Mouse (Mus musculus) MEL (cell line): ENCODE data around the gene Aldh3b2.

Source experiments
- CHD1 ChIP-seq: IDR thresholded peaks from 2 replicates; pipeline ENCODE4 v1.6.1; 2012; ENCODE audit warnings: low read depth, mild to moderate bottlenecking, inconsistent platforms, low read length, improper control_type of control experiment
- EP300 ChIP-seq, 2 experiments: IDR thresholded peaks; 2 replicates each; pipeline ENCODE4 v1.6.1; 2011; ENCODE audit warnings: improper control_type of control experiment in 2 of 2, low read length in 2 of 2, low read depth in 1 of 2, mild to moderate bottlenecking in 1 of 2
- MAX ChIP-seq: IDR thresholded peaks from 2 replicates; pipeline ENCODE4 v1.6.1; 2011; ENCODE audit warnings: low read length, improper control_type of control experiment
- NELFE ChIP-seq: IDR thresholded peaks from 2 replicates; pipeline ENCODE4 v1.6.1; 2011; ENCODE audit warnings: low read depth, low read length, improper control_type of control experiment
- POLR2A ChIP-seq, 2 experiments: IDR thresholded peaks; 2 replicates each; pipeline ENCODE4 v1.6.1; 2011 to 2012; ENCODE audit warnings: low read length in 2 of 2, mild to moderate bottlenecking in 2 of 2, control low read depth in 1 of 2, improper control_type of control experiment in 1 of 2, low read depth in 1 of 2, moderate library complexity in 1 of 2; ENCODE audit not compliant: control insufficient read depth in 1 of 2, insufficient read depth in 1 of 2, poor library complexity in 1 of 2
- POLR2AphosphoS2 ChIP-seq: IDR thresholded peaks from 2 replicates; pipeline ENCODE4 v1.6.1; 2011; ENCODE audit warnings: low read length, improper control_type of control experiment

DNA sequence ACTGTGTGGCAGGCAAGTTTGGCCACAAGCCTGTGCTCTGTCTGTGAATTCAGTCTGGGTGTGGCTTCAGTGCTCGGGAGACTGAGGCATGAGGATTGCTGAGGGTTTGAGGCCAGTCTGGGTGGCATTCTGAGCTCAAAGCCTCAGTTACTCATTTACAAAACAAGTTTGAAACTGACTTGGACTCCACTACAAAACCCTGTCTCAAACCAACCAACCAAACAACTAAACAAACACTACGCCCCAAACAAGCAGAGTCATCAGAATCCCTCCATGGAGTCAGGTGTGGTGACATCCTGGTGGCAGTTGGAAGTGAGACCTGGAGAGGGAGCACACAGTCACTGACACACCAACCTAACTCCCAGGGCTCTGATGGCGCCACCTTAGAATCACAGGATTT lies 21.8 kb upstream of the Aldh3b2 start:
- TF ChIP-seq NELFE (no peak), EP300 (IDR thresholded peaks at IDR 0.05; ENCODE audit: low read depth in 1 of 2, low read length in 2 of 2) (no peak), POLR2AphosphoS2 (no peak), POLR2A (IDR thresholded peaks at IDR 0.05; ENCODE audit: control insufficient read depth in 1 of 2, insufficient read depth in 1 of 2, low read depth in 1 of 2, low read length in 2 of 2, poor library complexity in 1 of 2) (no peak), CHD1 (no peak), MAX (no peak)
